Mouse (Mus musculus): ENCODE results near the gene Erich3. TPM values are rescaled to one million over a fixed set of nuclear protein-coding genes. Genes with fewer than 3 reads are reported as not detected.
A peak's percentile ranks its signal among the peaks of the same experiment; 100 is the strongest.

Gene Erich3
- polyA plus RNA-seq, 1 experiment, result 147 TPM

- H3K4me1 ChIP-seq (ENCODE audit: control insufficient read depth, insufficient read depth, low read length), result no peaks in the 10 kb centered on the region; the same call in 1 of the 2 replicates
- H3K36me3 ChIP-seq (ENCODE audit: control insufficient read depth, insufficient read depth, low read length), result no peaks in the 10 kb centered on the region
- H3K27me3 ChIP-seq (ENCODE audit: control insufficient read depth, insufficient read depth, low read length), result no peaks in the 10 kb centered on the region
- TF ChIP-seq CTCF (IDR thresholded peaks at IDR 0.05; ENCODE audit: control insufficient read depth, insufficient read depth, insufficient replicate concordance, low read depth, low read length) (no peak), POLR2A (IDR thresholded peaks at IDR 0.05; ENCODE audit: control insufficient read depth, low read depth, low read length) (no peak)
- H3K27ac ChIP-seq (ENCODE audit: control insufficient read depth, insufficient read depth, low read depth, low read length), result no peak overlapping the region
- H3K4me3 ChIP-seq (ENCODE audit: control insufficient read depth, low read depth, low read length), result no peak overlapping the region
Measured at GRCm38 (mm10) chr3:154654284-154654683, 9.4 kb upstream of the Erich3 start.

DNA sequence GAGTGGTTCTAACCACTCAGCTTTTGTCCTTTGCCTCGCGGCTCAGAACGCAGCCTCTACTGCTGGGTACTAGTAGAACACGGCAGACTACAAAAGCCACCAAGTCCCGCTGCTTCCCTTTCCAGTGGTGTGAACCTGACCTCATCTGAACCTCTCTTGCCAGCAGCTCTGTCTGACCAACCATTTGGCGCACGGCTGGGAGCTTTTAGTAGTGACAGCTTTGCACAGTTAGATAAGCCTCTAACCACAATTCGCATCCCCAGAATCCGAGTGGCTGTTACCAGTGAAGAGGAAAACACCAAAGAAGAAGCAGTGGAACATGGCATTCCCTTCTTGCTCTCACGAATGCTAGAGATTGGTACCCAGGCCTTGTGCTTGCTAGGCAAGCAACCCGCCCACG lies 8.8 kb upstream of the Erich3 start:
- Histone ChIP-seq H3K4me3 (ENCODE audit: control insufficient read depth, low read depth, low read length) (no peak overlapping the region; the same call in 1 of the 2 replicates), H3K36me3 (ENCODE audit: control insufficient read depth, insufficient read depth, low read length) (no peaks in the 10 kb centered on the region), H3K4me1 (ENCODE audit: control insufficient read depth, insufficient read depth, low read length) (no peaks in the 10 kb centered on the region; the same call in 1 of the 2 replicates), H3K27me3 (ENCODE audit: control insufficient read depth, insufficient read depth, low read length) (no peaks in the 10 kb centered on the region), H3K27ac (ENCODE audit: control insufficient read depth, insufficient read depth, low read depth, low read length) (no peak overlapping the region)
- TF ChIP-seq CTCF (IDR thresholded peaks at IDR 0.05; ENCODE audit: control insufficient read depth, insufficient read depth, insufficient replicate concordance, low read depth, low read length) (no peak), POLR2A (IDR thresholded peaks at IDR 0.05; ENCODE audit: control insufficient read depth, low read depth, low read length) (no peak)

DNA sequence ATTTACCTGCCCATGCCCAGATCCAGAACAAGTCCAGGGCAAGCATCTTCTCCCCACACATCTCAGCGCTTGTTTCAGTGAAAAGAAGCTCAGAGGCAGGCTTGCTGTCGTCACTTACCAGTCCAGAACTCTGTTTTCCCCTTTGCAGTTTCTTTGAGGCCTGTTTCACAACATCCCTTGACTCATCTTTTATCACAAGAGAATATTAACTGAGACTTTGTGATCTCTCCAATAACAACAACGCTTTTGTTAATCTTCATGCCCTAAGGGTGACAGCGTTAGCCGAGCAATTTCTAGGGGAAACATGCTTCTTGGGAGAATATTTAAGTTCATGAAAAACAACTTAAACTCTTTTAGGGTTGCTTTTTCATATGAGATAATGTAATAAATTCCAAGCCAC lies 7.9 kb upstream of the Erich3 start:
- no peaks in the 10 kb centered on the region; the same call in 1 of the 2 replicates for H3K4me1 ChIP-seq (ENCODE audit: control insufficient read depth, insufficient read depth, low read length)
- H3K27me3 ChIP-seq (ENCODE audit: control insufficient read depth, insufficient read depth, low read length), result no peaks in the 10 kb centered on the region
- TF ChIP-seq CTCF (IDR thresholded peaks at IDR 0.05; ENCODE audit: control insufficient read depth, insufficient read depth, insufficient replicate concordance, low read depth, low read length), result no peak
- no peak for TF ChIP-seq POLR2A (IDR thresholded peaks at IDR 0.05; ENCODE audit: control insufficient read depth, low read depth, low read length)
- no peaks in the 10 kb centered on the region for H3K36me3 ChIP-seq (ENCODE audit: control insufficient read depth, insufficient read depth, low read length)
- no peak overlapping the region for H3K4me3 ChIP-seq (ENCODE audit: control insufficient read depth, low read depth, low read length)
- H3K27ac ChIP-seq (ENCODE audit: control insufficient read depth, insufficient read depth, low read depth, low read length), result no peak overlapping the region

DNA sequence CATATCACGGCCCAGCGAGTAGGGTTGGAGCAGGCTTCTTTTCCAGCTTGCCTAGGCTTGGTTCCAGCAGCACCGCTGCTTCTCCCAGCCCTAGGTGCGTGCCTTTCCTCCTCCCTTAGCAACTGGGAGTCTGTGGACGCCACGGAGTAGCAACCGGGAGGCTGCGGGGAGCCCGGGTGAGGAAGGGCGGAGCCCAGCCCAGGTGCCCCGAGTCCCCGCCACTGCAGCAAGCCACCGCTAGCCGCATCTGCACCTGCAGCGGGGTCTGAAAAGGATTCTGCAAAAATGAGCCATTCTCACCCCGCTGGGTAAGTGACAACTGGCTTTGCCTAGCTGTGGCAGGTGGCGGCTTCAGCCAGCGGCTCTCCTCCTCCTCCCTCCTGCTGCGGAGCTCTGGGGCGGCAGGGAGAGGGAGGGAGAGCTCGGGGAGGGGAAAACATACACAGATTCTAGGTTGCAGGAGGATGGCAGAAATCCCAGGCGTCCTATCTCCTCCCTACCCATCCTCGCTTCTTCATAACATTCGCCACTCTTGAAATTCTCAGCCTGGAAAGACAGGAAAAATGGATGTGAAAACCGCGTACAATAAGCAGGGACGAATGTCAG lies 420 bp downstream of the Erich3 start:
- H3K4me1 ChIP-seq (ENCODE audit: control insufficient read depth, insufficient read depth, low read length), result peaks cover 9% of the 10 kb centered on the region
- H3K36me3 ChIP-seq (ENCODE audit: control insufficient read depth, insufficient read depth, low read length), result no peaks in the 10 kb centered on the region
- TF ChIP-seq POLR2A (IDR thresholded peaks at IDR 0.05; ENCODE audit: control insufficient read depth, low read depth, low read length) (no peak), CTCF (IDR thresholded peaks at IDR 0.05; ENCODE audit: control insufficient read depth, insufficient read depth, insufficient replicate concordance, low read depth, low read length) (no peak)
- peak overlapping the region; percentile 35; the same call in 1 of the 2 replicates for H3K4me3 ChIP-seq (ENCODE audit: control insufficient read depth, low read depth, low read length)
- H3K27ac ChIP-seq (ENCODE audit: control insufficient read depth, insufficient read depth, low read depth, low read length), result no peak overlapping the region
- no peaks in the 10 kb centered on the region for H3K27me3 ChIP-seq (ENCODE audit: control insufficient read depth, insufficient read depth, low read length)

GRCm38 (mm10) chr3:154664636-154665035 lies 977 bp downstream of the Erich3 start:
- H3K36me3 ChIP-seq (ENCODE audit: control insufficient read depth, insufficient read depth, low read length), result no peaks in the 10 kb centered on the region
- TF ChIP-seq CTCF (IDR thresholded peaks at IDR 0.05; ENCODE audit: control insufficient read depth, insufficient read depth, insufficient replicate concordance, low read depth, low read length) (no peak), POLR2A (IDR thresholded peaks at IDR 0.05; ENCODE audit: control insufficient read depth, low read depth, low read length) (no peak)
- peaks cover 9% of the 10 kb centered on the region for H3K4me1 ChIP-seq (ENCODE audit: control insufficient read depth, insufficient read depth, low read length)
- H3K4me3 ChIP-seq (ENCODE audit: control insufficient read depth, low read depth, low read length), result no peak overlapping the region
- no peaks in the 10 kb centered on the region for H3K27me3 ChIP-seq (ENCODE audit: control insufficient read depth, insufficient read depth, low read length)
- no peak overlapping the region for H3K27ac ChIP-seq (ENCODE audit: control insufficient read depth, insufficient read depth, low read depth, low read length)

GRCm38 (mm10) chr3:154668485-154668884 lies 4.8 kb downstream of the Erich3 start:
- TF ChIP-seq CTCF (IDR thresholded peaks at IDR 0.05; ENCODE audit: control insufficient read depth, insufficient read depth, insufficient replicate concordance, low read depth, low read length) (no peak), POLR2A (IDR thresholded peaks at IDR 0.05; ENCODE audit: control insufficient read depth, low read depth, low read length) (no peak)
- no peaks in the 10 kb centered on the region for H3K27me3 ChIP-seq (ENCODE audit: control insufficient read depth, insufficient read depth, low read length)
- no peak overlapping the region for H3K27ac ChIP-seq (ENCODE audit: control insufficient read depth, insufficient read depth, low read depth, low read length)
- H3K4me1 ChIP-seq (ENCODE audit: control insufficient read depth, insufficient read depth, low read length), result peaks cover 7% of the 10 kb centered on the region
- no peaks in the 10 kb centered on the region for H3K36me3 ChIP-seq (ENCODE audit: control insufficient read depth, insufficient read depth, low read length)
- H3K4me3 ChIP-seq (ENCODE audit: control insufficient read depth, low read depth, low read length), result no peak overlapping the region

- Histone ChIP-seq H3K36me3 (ENCODE audit: control insufficient read depth, insufficient read depth, low read length) (no peaks in the 10 kb centered on the region), H3K27me3 (ENCODE audit: control insufficient read depth, insufficient read depth, low read length) (no peaks in the 10 kb centered on the region), H3K4me3 (ENCODE audit: control insufficient read depth, low read depth, low read length) (no peak overlapping the region), H3K27ac (ENCODE audit: control insufficient read depth, insufficient read depth, low read depth, low read length) (no peak overlapping the region), H3K4me1 (ENCODE audit: control insufficient read depth, insufficient read depth, low read length) (no peaks in the 10 kb centered on the region; the same call in 1 of the 2 replicates)
- TF ChIP-seq CTCF (IDR thresholded peaks at IDR 0.05; ENCODE audit: control insufficient read depth, insufficient read depth, insufficient replicate concordance, low read depth, low read length), result no peak
- TF ChIP-seq POLR2A (IDR thresholded peaks at IDR 0.05; ENCODE audit: control insufficient read depth, low read depth, low read length), result no peak
Measured at GRCm38 (mm10) chr3:154670584-154670983, 6.9 kb downstream of the Erich3 start.
